Mouse (Mus musculus) stomach, embryonic 16.5 days (tissue): ENCODE measurements at regions not wholly inside any gene's neighbourhood (a gene's known extent, or its start where the extent isn't known, plus 50 kb on each side); places are given as distances from the start of the nearest gene placed in this dataset.

Experiments used
- ATAC-seq: fragments of 200-750 bp; cut with Nextera tagmentation; 2 replicates; pipeline ENCODE4 v1.8.0; 2017; ENCODE audit warnings: moderate number of reproducible peaks, moderate TSS enrichment; ENCODE audit not compliant: insufficient read depth, low FRiP score
- H3K27ac ChIP-seq: fragments of 300-500 bp; sonication (generic); 2 replicates; pipeline ENCODE4 v1.5.1; 2014; ENCODE audit warnings: low read length
- H3K27me3 ChIP-seq: fragments of 300-500 bp; sonication (generic); 2 replicates; pipeline ENCODE4 v1.6.1; 2014; ENCODE audit warnings: low read length, control low read depth, mixed read lengths; ENCODE audit not compliant: control insufficient read depth, insufficient read depth
- H3K36me3 ChIP-seq: fragments of 300-500 bp; sonication (generic); 2 replicates; pipeline ENCODE4 v1.6.1; 2014; ENCODE audit warnings: low read length; ENCODE audit not compliant: control insufficient read depth, insufficient read depth
- H3K4me1 ChIP-seq: fragments of 300-500 bp; sonication (generic); 2 replicates; pipeline ENCODE4 v1.6.1; 2014; ENCODE audit warnings: low read length, control low read depth, mixed read lengths; ENCODE audit not compliant: control insufficient read depth, insufficient read depth
- H3K4me2 ChIP-seq: fragments of 300-500 bp; sonication (generic); 2 replicates; pipeline ENCODE4 v1.6.1; 2014; ENCODE audit warnings: low read depth, low read length, mixed read lengths
- H3K4me3 ChIP-seq: fragments of 300-500 bp; sonication (generic); replicated peaks from 2 replicates; pipeline ENCODE4 v1.5.1; 2014; ENCODE audit warnings: mild to moderate bottlenecking, low read length
- H3K9ac ChIP-seq: fragments of 300-500 bp; sonication (generic); 2 replicates; pipeline ENCODE4 v1.6.1; 2014; ENCODE audit warnings: low read length
- H3K9me3 ChIP-seq: fragments of 300-500 bp; sonication (generic); replicated peaks from 2 replicates; pipeline ENCODE4 v1.6.1; 2016; ENCODE audit warnings: low read length, control low read depth; ENCODE audit not compliant: control insufficient read depth
- WGBS: fragments of 180-500 bp; shearing (Covaris S2); extraction: QIAGEN DNeasy Blood & Tissue Kit; methylation state at CpG from one replicate; pipeline ENCODE4 v1.1.7; 2014; 5-methylcytosine and 5-hydroxymethylcytosine counted together

DNA sequence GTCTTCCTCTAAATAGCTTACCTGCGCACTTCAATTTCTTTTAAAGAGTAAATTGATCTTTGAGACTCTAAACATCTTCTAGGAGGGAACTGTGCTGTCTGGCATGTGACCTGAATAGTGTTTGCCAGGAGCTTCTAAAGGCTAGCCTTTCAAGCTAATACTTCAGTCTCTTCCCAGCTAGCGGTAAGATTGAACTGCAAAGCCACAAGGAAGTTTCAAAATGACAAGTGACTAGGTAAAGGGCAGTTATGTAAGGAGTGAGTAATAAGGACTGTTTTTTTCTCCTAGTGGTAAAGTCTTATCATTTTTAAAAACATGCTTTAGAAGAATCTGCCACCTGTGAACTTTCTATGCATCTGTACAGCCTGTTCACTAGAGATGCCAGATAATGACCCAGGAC is 211.1 kb downstream of the Kcnrg start:
- H3K4me3 ChIP-seq: no peak overlapping the region
- no peak overlapping the region for H3K4me2 ChIP-seq
- 88% methylated on average over 2 of the region's 2 CpGs for WGBS
- no peak for ATAC-seq
- H3K27ac ChIP-seq: no peak overlapping the region
- no peaks in the 10 kb centered on the region for H3K36me3 ChIP-seq
- no peaks in the 10 kb centered on the region for H3K27me3 ChIP-seq
- no peaks in the 10 kb centered on the region for H3K4me1 ChIP-seq
- H3K9ac ChIP-seq: no peak overlapping the region
- H3K9me3 ChIP-seq: no peaks in the 10 kb centered on the region

- no peaks in the 10 kb centered on the region for H3K36me3 ChIP-seq
- H3K4me1 ChIP-seq: no peaks in the 10 kb centered on the region
- H3K27me3 ChIP-seq: no peaks in the 10 kb centered on the region
- no peak overlapping the region for H3K4me3 ChIP-seq
- H3K9me3 ChIP-seq: no peaks in the 10 kb centered on the region
- H3K9ac ChIP-seq: no peak overlapping the region
- ATAC-seq: no peak
- 76% methylated on average over 2 of the region's 2 CpGs for WGBS
- H3K27ac ChIP-seq: no peak overlapping the region
- H3K4me2 ChIP-seq: no peak overlapping the region
Measured at GRCm38 (mm10) chr14:61819251-61819650, 212.0 kb downstream of the Kcnrg start.

DNA sequence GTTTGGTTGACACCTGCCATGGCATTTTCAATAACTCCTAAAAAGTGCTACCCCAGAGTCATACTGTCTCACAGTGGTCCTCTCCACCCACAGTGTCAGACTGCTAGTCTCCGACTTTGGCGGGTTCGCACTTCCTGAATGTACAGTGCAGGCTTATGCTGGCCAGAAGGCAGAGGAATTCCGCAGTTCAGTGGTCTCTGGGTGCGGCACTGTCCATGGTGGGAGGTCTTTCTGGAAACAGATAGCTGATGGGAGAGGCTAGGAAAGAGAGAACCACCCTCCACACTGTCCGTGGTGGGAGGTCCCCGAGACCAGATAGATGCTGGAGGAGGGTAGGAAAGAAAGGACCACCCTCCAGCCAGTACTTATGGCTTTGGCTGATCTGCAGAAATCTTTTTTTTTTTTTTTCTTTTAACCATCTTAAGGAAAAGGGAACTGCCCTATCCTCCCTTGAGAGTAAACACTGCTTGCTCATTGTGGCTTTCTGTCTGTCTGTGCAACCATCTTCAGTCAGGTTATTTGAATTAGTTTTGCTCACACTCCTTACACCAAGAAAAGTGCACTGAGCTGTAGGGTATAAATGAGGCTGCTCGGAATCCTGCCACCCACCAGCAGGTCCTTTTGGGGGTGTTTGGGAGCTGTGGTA is 227.2 kb downstream of the Kcnrg start:
- Histone ChIP-seq H3K27ac (no peak overlapping the region), H3K4me2 (peak overlapping the region; percentile 11; the same call in 1 of the 2 replicates), H3K9me3 (no peaks in the 10 kb centered on the region), H3K4me3 (no peak overlapping the region), H3K9ac (no peak overlapping the region), H3K4me1 (peaks cover 3% of the 10 kb centered on the region; the same call in 1 of the 2 replicates), H3K36me3 (no peaks in the 10 kb centered on the region), H3K27me3 (no peaks in the 10 kb centered on the region)
- 0 out of 2 replicates have a peak, but pooled peaks have one; percentile 17 for ATAC-seq
- WGBS: 45% methylated on average over 8 of the region's 8 CpGs

GRCm38 (mm10) chr14:61835729-61836128 is 228.5 kb downstream of the Kcnrg start:
- WGBS: 28% methylated on average over 6 of the region's 6 CpGs
- ATAC-seq: no peak
- Histone ChIP-seq H3K9me3 (no peaks in the 10 kb centered on the region), H3K27ac (no peak overlapping the region), H3K9ac (no peak overlapping the region), H3K4me1 (peaks cover 3% of the 10 kb centered on the region; the same call in 1 of the 2 replicates), H3K36me3 (no peaks in the 10 kb centered on the region), H3K27me3 (no peaks in the 10 kb centered on the region), H3K4me2 (no peak overlapping the region), H3K4me3 (no peak overlapping the region)

DNA sequence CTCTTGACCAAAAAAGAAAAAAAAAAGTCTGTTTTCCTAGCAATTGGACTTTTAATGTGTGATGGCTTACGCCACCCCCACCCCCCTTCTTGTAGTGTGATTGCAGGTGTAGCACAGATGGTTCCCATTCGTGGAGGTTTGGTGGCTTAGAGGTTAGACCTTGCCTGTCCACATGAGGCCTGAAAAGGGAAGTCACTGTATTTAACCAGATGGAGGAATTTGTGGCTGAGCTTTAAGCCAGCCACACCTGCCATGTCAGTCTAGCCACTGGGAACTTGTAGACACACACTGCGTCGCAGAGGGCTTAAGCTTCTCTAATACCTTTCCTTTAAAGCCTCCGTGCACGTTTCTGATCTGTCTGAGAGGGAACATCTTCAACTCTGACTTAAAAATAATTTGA is 229.0 kb downstream of the Kcnrg start:
- peaks cover 5% of the 10 kb centered on the region; the same call in 1 of the 2 replicates for H3K9me3 ChIP-seq
- H3K4me2 ChIP-seq: no peak overlapping the region
- no peak overlapping the region for H3K4me3 ChIP-seq
- H3K4me1 ChIP-seq: peaks cover 3% of the 10 kb centered on the region; the same call in 1 of the 2 replicates
- no peak overlapping the region for H3K27ac ChIP-seq
- no peaks in the 10 kb centered on the region for H3K36me3 ChIP-seq
- 43% methylated on average over 6 of the region's 6 CpGs for WGBS
- H3K27me3 ChIP-seq: no peaks in the 10 kb centered on the region
- no peak for ATAC-seq
- H3K9ac ChIP-seq: no peak overlapping the region

- Histone ChIP-seq H3K9me3 (peaks cover 5% of the 10 kb centered on the region; the same call in 1 of the 2 replicates), H3K4me1 (no peaks in the 10 kb centered on the region; the same call in 1 of the 2 replicates), H3K4me2 (no peak overlapping the region), H3K27me3 (no peaks in the 10 kb centered on the region), H3K4me3 (no peak overlapping the region), H3K27ac (no peak overlapping the region), H3K9ac (no peak overlapping the region), H3K36me3 (no peaks in the 10 kb centered on the region)
- WGBS: 52% methylated on average over 4 of the region's 4 CpGs
- ATAC-seq: no peak
Measured at GRCm38 (mm10) chr14:61836965-61837364, 229.7 kb downstream of the Kcnrg start.

DNA sequence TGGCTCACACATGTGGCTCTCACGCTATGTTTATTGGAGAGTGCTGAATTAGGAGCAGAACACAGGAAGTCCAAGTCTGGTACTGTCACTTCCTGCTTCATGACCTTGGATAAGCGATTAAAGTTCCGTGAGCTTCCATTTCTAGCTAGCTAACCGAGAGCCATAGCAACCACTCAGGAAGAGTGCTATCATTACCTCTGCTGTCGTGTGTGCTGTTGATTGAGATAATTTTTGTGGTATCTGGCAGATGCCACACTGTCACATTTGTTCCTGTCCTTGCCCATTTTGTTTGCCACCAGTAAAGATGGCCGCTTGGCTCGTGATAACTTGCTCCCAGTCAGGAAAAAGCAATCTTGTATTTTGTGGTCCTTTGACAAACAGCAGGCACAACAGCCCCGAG is 230.6 kb downstream of the Kcnrg start:
- 71% methylated on average over 8 of the region's 8 CpGs for WGBS
- Histone ChIP-seq H3K9me3 (peaks cover 5% of the 10 kb centered on the region; the same call in 1 of the 2 replicates), H3K27me3 (no peaks in the 10 kb centered on the region), H3K27ac (no peak overlapping the region), H3K4me3 (no peak overlapping the region), H3K36me3 (no peaks in the 10 kb centered on the region), H3K4me1 (no peaks in the 10 kb centered on the region; the same call in 1 of the 2 replicates), H3K9ac (no peak overlapping the region), H3K4me2 (no peak overlapping the region)
- ATAC-seq: no peak

- no peak overlapping the region for H3K9ac ChIP-seq
- no peak overlapping the region for H3K4me3 ChIP-seq
- no peak overlapping the region for H3K4me2 ChIP-seq
- H3K4me1 ChIP-seq: no peaks in the 10 kb centered on the region
- H3K27ac ChIP-seq: no peak overlapping the region
- WGBS: 68% methylated on average over 4 of the region's 4 CpGs
- H3K36me3 ChIP-seq: no peaks in the 10 kb centered on the region
- no peaks in the 10 kb centered on the region for H3K27me3 ChIP-seq
- peak; percentile 60; the same call in 1 of the 2 replicates for ATAC-seq
- peaks cover 5% of the 10 kb centered on the region; the same call in 1 of the 2 replicates for H3K9me3 ChIP-seq
Measured at GRCm38 (mm10) chr14:61842476-61842875, 235.2 kb downstream of the Kcnrg start.

DNA sequence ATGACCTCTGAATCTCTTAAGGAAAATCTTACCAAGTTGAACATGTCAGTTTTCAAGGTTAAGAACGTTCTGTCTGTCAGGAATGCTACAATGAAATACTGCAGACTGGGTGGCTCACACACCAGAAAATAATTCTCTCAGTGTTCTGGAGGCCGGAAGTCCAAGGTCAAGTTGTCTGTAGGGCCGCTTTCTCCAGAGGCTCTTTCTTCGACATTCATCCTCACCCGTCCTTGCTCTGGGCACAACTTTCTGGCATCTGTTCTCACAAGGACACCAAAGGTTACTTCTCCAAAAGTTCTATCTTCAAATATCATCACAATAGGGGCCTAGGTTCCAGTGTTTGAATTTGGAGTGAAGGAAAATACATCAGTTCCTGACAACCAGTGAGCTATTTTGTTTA is 239.2 kb downstream of the Kcnrg start:
- Histone ChIP-seq H3K9ac (no peak overlapping the region), H3K4me1 (no peaks in the 10 kb centered on the region), H3K27ac (no peak overlapping the region), H3K27me3 (no peaks in the 10 kb centered on the region), H3K9me3 (no peaks in the 10 kb centered on the region), H3K36me3 (no peaks in the 10 kb centered on the region), H3K4me3 (no peak overlapping the region), H3K4me2 (no peak overlapping the region)
- no peak for ATAC-seq
- WGBS: 73% methylated on average over 5 of the region's 5 CpGs
